Mouse (Mus musculus) myocyte (in vitro differentiated cells): ENCODE data around the gene Angel1. TPM values are rescaled to one million over a fixed set of nuclear protein-coding genes. Genes with fewer than 3 reads are reported as not detected.

Experiments used
- H3K27me3 ChIP-seq: one replicate; pipeline ENCODE4 v1.6.1; 2011; ENCODE audit not compliant: control insufficient read depth, insufficient read depth, insufficient read length
- H3K36me3 ChIP-seq: one replicate; pipeline ENCODE4 v1.6.1; 2011; ENCODE audit not compliant: control insufficient read depth, insufficient read depth
- H3K4me2 ChIP-seq: one replicate; pipeline ENCODE4 v1.6.1; 2011; ENCODE audit warnings: low read depth, control low read depth
- H3K4me3 ChIP-seq: one replicate; pipeline ENCODE4 v1.5.1; 2011; ENCODE audit warnings: mild to moderate bottlenecking, control low read depth, moderate library complexity
- H3K79me2 ChIP-seq: one replicate; pipeline ENCODE4 v1.6.1; 2011; ENCODE audit not compliant: control insufficient read depth, insufficient read depth
- H3ac ChIP-seq: one replicate; pipeline ENCODE4 v1.6.1; 2011; ENCODE audit not compliant: control insufficient read depth, insufficient read length
- CEBPB ChIP-seq: IDR thresholded peaks from 2 replicates; pipeline ENCODE4 v1.6.1; 2011; ENCODE audit warnings: mild to moderate bottlenecking, moderate library complexity; ENCODE audit not compliant: poor library complexity, insufficient read depth, severe bottlenecking
- E2F4 ChIP-seq: IDR thresholded peaks from one replicate; pipeline ENCODE4 v1.6.1; 2011; ENCODE audit warnings: mild to moderate bottlenecking, control low read depth, moderate library complexity; ENCODE audit not compliant: insufficient read depth
- MAX ChIP-seq: IDR thresholded peaks from one replicate; pipeline ENCODE4 v1.6.1; 2011; ENCODE audit warnings: low read depth, mild to moderate bottlenecking, control low read depth
- MYOD1 ChIP-seq, 3 experiments: IDR thresholded peaks; one replicate each; pipeline ENCODE4 v1.6.1; 2011; ENCODE audit warnings: control low read depth in 2 of 3, low read depth in 2 of 3, mild to moderate bottlenecking in 2 of 3, moderate library complexity in 1 of 3; ENCODE audit not compliant: insufficient read length in 2 of 3, control insufficient read depth in 1 of 3
- MYOG ChIP-seq, 3 experiments: IDR thresholded peaks; one replicate each; pipeline ENCODE4 v1.6.1; 2011; ENCODE audit warnings: control low read depth in 2 of 3, low read depth in 2 of 3, mild to moderate bottlenecking in 2 of 3; ENCODE audit not compliant: insufficient read length in 2 of 3, control insufficient read depth in 1 of 3, insufficient read depth in 1 of 3
- POLR2A ChIP-seq: IDR thresholded peaks from one replicate; pipeline ENCODE4 v1.6.1; 2011; ENCODE audit warnings: low read depth, mild to moderate bottlenecking, control low read depth, moderate library complexity; ENCODE audit not compliant: insufficient read length
- POLR2AphosphoS2 ChIP-seq: IDR thresholded peaks from one replicate; pipeline ENCODE4 v1.6.1; 2011; ENCODE audit warnings: low read depth, control low read depth; ENCODE audit not compliant: insufficient read length
- REST ChIP-seq: IDR thresholded peaks from one replicate; pipeline ENCODE4 v1.6.1; 2011; ENCODE audit warnings: mild to moderate bottlenecking, control low read depth, moderate library complexity; ENCODE audit not compliant: insufficient read depth, insufficient read length
- SRF ChIP-seq: IDR thresholded peaks from one replicate; pipeline ENCODE4 v1.6.1; 2011; ENCODE audit warnings: low read depth; ENCODE audit not compliant: control insufficient read depth, insufficient read length
- TCF12 ChIP-seq: IDR thresholded peaks from one replicate; pipeline ENCODE4 v1.6.1; 2011; ENCODE audit warnings: mild to moderate bottlenecking, control low read depth; ENCODE audit not compliant: poor library complexity, insufficient read depth, severe bottlenecking
- TCF3 ChIP-seq: IDR thresholded peaks from one replicate; pipeline ENCODE4 v1.6.1; 2011; ENCODE audit warnings: low read depth, control low read depth; ENCODE audit not compliant: insufficient read length
- USF1 ChIP-seq: IDR thresholded peaks from one replicate; pipeline ENCODE4 v1.6.1; 2011; ENCODE audit warnings: low read depth, mild to moderate bottlenecking, control low read depth, moderate library complexity
- polyA plus RNA-seq: library from polyadenylated mRNA; unstranded; fragments of >200 nt; fragmentation: generic; extraction: Trizol; gene quantifications from one replicate; pipeline ENCODE4 v1.2.1, GENCODE M21; 2012; ENCODE audit warnings: missing spikeins

Gene Angel1
- polyA plus RNA-seq, 1 experiment, result 3.0 TPM

DNA sequence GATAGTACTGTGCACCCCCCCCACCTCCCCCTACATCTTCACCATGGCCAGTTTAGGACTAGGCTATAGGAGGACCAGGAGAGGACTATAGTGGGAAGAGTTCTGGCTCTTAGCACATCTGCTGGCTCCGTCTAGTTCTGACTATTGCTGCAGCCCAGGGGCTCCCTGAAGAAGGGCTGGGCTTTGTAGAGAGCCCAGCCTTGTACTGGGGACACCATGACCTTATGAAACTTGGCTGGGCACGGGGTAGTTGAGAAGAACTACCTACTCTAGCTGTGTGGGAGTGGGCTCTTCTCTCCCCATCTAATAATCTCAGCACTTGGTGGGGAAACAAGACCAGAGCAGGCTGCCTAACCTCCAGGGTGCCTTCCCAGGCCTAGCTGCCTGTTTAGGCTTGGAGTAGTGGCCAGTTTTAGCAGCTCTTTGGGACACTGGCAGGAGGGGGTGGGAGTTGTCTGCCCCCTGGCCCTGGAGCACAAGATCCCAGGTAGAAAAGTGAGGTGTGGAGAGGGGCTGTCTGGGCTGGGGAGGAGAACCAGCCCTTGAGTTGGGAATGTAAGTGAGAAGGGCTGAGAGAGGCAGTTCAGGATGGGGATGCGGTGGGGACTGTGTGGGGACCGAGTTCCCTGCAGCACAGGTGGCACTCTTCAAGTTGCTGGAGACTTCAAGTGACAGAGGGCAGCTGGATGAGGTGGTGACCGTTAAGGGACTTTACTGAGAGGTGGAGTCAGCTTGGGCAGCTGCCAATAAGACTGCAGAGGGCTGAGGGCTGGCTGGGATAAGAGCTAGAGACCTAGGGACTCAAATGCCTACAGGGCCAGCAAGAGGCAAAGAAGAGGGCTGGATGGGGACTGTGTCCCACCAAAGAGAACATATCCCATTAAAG is 33.5 kb downstream of the Angel1 start:
- Histone ChIP-seq H3K27me3 (no peaks in the 10 kb centered on the region), H3K4me3 (no peak overlapping the region), H3K4me2 (no peak overlapping the region), H3K79me2 (no peaks in the 10 kb centered on the region), H3ac (no peak overlapping the region), H3K36me3 (no peaks in the 10 kb centered on the region)
- no peak for TF ChIP-seq POLR2AphosphoS2
- no peak for TF ChIP-seq MYOD1 (IDR thresholded peaks at IDR 0.05; ENCODE audit: control insufficient read depth in 1 of 3, insufficient read length in 2 of 3, low read depth in 2 of 3)
- TF ChIP-seq TCF3, result no peak
- no peak for TF ChIP-seq POLR2A
- TF ChIP-seq USF1, result no peak
- no peak for TF ChIP-seq TCF12
- TF ChIP-seq CEBPB, result no peak
- no peak for TF ChIP-seq E2F4
- TF ChIP-seq MYOG (IDR thresholded peaks at IDR 0.05; ENCODE audit: control insufficient read depth in 1 of 3, insufficient read depth in 1 of 3, insufficient read length in 2 of 3, low read depth in 2 of 3), result no peak
- no peak for TF ChIP-seq SRF
- TF ChIP-seq REST, result no peak
- no peak for TF ChIP-seq MAX

DNA sequence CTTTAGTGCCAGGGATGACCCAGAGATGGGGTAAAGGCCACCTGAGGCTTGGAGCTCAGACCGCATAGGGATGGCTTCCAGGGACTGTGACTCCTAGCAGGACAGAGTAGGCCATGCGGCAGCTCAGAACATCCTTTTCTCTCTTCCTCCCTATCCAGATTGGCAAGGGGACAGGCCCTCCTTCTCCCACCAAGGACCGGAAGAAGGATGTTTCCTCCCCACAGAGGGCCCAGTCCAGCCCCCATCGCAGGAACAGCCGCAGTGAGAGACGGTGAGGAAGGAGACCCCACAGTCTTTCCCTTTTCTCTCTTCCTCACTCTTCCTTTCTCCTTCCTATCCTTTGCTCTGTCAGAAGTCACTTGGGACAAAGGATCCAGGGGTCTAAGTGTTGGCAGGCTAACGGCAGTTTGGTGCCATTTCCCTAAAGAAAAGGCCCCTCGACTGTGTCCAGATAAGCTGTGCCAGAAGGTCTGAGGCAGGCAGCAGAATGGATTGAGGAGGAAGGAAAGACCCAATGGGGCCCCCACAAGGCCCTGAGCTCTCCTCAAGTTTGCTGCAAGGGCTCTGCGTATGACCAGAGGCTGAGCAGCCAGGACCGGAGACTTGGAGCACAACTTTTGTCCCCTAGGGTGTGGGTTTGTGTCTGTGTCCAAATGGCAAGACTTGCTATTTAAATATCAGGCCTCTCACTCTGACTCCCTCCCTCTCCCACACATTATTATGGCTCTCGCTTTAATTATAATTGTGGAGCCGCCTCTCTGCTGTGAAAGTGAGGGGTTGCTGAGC is 35.4 kb downstream of the Angel1 start:
- no peak overlapping the region for H3ac ChIP-seq
- no peaks in the 10 kb centered on the region for H3K27me3 ChIP-seq
- H3K4me3 ChIP-seq, result no peak overlapping the region
- no peak for TF ChIP-seq MYOG (IDR thresholded peaks at IDR 0.05; ENCODE audit: control insufficient read depth in 1 of 3, insufficient read depth in 1 of 3, insufficient read length in 2 of 3, low read depth in 2 of 3)
- TF ChIP-seq POLR2A, result no peak
- TF ChIP-seq USF1, result no peak
- no peak for TF ChIP-seq TCF3
- TF ChIP-seq POLR2AphosphoS2, result no peak
- TF ChIP-seq E2F4, result no peak
- no peak for TF ChIP-seq SRF
- TF ChIP-seq MYOD1 (IDR thresholded peaks at IDR 0.05; ENCODE audit: control insufficient read depth in 1 of 3, insufficient read length in 2 of 3, low read depth in 2 of 3), result no peak
- TF ChIP-seq REST, result no peak
- TF ChIP-seq MAX, result no peak
- TF ChIP-seq CEBPB, result no peak
- TF ChIP-seq TCF12, result no peak
- H3K4me2 ChIP-seq, result no peak overlapping the region
- H3K79me2 ChIP-seq, result no peaks in the 10 kb centered on the region
- no peaks in the 10 kb centered on the region for H3K36me3 ChIP-seq

DNA sequence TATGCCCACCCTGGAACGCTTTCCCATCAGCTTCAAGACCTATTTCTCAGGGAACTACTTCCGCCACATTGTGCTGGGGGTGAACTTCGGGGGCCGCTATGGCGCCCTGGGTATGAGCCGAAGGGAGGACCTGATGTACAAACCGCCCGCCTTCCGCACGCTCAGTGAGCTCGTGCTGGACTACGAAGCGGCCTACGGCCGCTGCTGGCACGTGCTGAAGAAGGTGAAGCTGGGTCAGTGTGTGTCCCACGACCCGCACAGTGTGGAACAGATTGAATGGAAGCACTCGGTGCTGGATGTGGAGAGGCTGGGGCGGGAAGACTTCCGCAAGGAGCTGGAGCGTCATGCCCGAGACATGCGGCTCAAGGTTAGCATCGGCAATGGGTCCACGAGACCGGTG is 37.3 kb downstream of the Angel1 start:
- H3K79me2 ChIP-seq, result no peaks in the 10 kb centered on the region
- no peak overlapping the region for H3ac ChIP-seq
- TF ChIP-seq MYOD1 (IDR thresholded peaks at IDR 0.05; ENCODE audit: control insufficient read depth in 1 of 3, insufficient read length in 2 of 3, low read depth in 2 of 3) (no peak), E2F4 (no peak), TCF12 (no peak), MYOG (IDR thresholded peaks at IDR 0.05; ENCODE audit: control insufficient read depth in 1 of 3, insufficient read depth in 1 of 3, insufficient read length in 2 of 3, low read depth in 2 of 3) (no peak), CEBPB (no peak), MAX (no peak), POLR2A (no peak), REST (no peak), USF1 (no peak), SRF (no peak), TCF3 (no peak), POLR2AphosphoS2 (no peak)
- H3K4me3 ChIP-seq, result no peak overlapping the region
- no peak overlapping the region for H3K4me2 ChIP-seq
- no peaks in the 10 kb centered on the region for H3K36me3 ChIP-seq
- peaks cover 4% of the 10 kb centered on the region for H3K27me3 ChIP-seq

DNA sequence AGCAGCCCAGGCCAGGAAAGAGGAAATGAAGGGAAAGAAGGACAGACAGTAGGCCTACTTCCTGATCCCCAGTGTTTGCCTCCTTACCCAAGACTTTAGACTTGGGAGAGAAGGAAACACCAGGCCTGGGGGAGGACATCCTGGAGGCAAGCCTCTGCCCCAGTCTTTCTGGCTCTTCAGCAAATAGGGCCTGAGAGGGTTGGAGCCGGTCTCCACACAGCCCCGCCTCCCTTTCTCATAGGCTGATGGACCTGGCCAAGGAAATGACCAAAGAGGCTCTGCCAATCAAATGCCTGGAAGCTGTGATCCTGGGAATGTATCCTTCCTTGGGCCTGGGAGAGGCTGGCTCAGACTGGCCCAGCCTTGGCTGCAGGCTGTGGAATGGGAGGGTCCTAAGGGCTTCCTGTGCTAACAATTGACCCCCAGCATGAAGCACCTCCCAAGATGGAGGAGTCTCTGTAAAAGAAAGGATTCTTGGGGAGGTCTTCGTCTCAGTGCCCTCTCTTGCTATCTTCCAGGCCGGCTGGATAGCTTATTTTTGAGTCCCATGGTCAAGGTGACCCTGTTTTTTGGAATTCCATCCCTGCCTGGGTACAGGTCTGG is 38.2 kb downstream of the Angel1 start:
- Histone ChIP-seq H3K36me3 (no peaks in the 10 kb centered on the region), H3K4me2 (no peak overlapping the region), H3K79me2 (no peaks in the 10 kb centered on the region), H3ac (no peak overlapping the region), H3K4me3 (no peak overlapping the region), H3K27me3 (peaks cover 4% of the 10 kb centered on the region)
- no peak for TF ChIP-seq POLR2A
- TF ChIP-seq USF1, result no peak
- TF ChIP-seq MYOG (IDR thresholded peaks at IDR 0.05; ENCODE audit: control insufficient read depth in 1 of 3, insufficient read depth in 1 of 3, insufficient read length in 2 of 3, low read depth in 2 of 3), result no peak
- TF ChIP-seq MAX, result no peak
- TF ChIP-seq SRF, result no peak
- TF ChIP-seq REST, result no peak
- TF ChIP-seq TCF12, result no peak
- no peak for TF ChIP-seq TCF3
- TF ChIP-seq MYOD1 (IDR thresholded peaks at IDR 0.05; ENCODE audit: control insufficient read depth in 1 of 3, insufficient read length in 2 of 3, low read depth in 2 of 3), result no peak
